Mouse (Mus musculus): ENCODE data around the gene Nkx1-2. TPM values are rescaled to one million over a fixed set of nuclear protein-coding genes. Genes with fewer than 3 reads are reported as not detected.

Gene Nkx1-2
- total RNA-seq, 2 experiments from 2014 or later = not detected

DNA sequence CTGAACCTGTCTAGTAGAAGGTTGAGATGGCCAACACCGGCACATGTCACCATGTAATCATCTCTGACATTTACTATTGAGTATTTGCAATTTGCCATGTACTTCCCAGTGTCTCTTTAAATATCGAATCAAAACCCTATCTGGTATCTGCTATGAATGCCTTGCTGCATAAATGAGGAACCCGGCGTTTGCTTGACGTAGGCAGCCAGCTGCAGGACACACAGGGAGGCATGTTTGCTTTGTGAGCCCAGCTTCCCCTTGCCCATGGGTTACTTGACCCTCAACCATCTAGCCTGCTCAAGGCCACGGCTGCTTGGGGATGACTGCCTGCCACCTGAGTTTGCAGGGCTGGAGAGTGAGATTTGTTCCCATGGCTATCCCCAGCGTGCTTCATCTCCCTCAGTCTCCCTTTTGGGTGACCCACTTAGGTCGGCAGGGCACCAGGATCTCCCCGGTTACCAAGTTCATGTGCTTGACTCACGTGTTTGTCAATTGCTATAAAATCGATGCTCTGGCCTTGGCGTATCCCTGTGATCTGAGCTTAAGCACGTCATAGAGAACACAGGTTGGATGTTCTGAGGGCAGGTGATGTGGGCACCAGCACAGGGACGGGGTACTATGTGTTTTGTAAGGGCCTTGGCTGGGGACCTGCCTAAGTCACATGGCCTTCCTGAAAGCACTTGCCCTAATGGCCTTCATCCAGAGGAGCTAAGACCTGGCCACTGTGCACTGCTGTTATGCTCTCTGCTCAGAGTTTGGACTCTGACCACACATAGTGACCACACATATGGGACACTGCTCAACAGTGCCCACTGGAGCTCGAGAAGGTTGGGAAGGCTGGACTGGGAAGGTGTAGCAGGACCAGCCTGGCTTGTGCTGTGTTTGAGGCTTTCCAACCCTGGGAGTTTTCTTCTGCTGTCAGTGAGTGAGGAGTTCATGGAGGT, 20.8 kb upstream of the Nkx1-2 start:
- no peak for TF ChIP-seq CTCF (IDR thresholded peaks at IDR 0.05)
- Histone ChIP-seq H3K4me3 (no peak overlapping the region), H3K27ac (no peak overlapping the region)
- no peak for DNase-seq (ENCODE audit: extremely low spot score in 1 of 2, low spot score in 2 of 2)
- intact Hi-C loops (cut with DNase I) = no loop called here

DNA sequence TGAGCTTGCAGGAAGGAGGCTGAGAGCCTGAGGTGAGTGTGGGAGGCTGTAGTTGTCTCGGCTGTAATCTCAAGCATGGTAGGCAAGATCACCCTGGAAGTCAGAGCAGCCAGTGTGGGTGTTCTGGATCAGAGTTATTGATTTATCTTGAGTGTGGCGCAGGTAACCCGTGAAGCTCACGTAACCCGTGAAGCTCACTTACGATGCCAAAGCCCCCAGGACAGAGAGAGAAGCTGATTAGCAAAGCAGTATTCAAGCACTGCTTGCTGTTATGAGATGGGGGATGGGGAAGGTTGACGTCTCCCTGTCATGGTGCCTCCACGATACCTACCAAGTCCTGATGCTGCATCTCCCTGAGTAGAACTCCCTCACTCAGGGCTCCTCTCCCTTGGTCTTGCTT, 20.1 kb upstream of the Nkx1-2 start:
- intact Hi-C loops (cut with DNase I) = no loop called here
- no peak overlapping the region for H3K27ac ChIP-seq

DNA sequence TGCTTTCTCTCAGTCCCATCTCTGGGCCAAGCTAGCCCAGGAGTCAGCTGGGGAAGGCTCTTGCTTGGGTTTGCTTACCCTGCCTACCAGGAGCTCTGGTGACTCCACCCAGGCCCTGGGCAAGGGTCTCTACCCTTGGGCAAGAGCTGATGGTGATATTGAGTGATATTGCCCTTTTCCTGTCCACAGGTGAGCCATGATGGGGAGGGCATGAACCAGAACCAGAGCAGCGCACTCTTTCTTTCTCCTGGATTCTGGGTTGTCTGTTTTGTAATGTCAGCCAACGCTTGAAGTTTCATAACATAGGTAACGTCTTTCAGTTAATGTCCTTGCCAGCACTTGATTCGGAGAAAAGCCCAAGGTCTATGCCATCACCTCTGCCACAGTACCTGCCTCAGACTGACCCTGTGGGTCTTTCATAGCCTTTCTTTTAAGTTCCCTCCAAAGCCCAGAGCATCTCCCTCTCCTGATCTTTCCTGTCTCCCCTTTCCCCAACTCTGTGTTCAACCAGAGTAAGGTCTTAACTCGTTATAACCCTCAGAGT, 17.7 kb upstream of the Nkx1-2 start:
- Histone ChIP-seq H3K4me3 (no peak overlapping the region), H3K27ac (no peak overlapping the region)

More for the DNA sequence above, 20.1 kb upstream of the Nkx1-2 start:
- H3K4me3 ChIP-seq = no peak overlapping the region
- DNase-seq (ENCODE audit: extremely low spot score in 1 of 2, low spot score in 2 of 2) = no peak
- no peak for TF ChIP-seq CTCF (IDR thresholded peaks at IDR 0.05)

GRCm38 (mm10) chr7:132616391-132616790, 17.0 kb upstream of the Nkx1-2 start:
- DNase-seq (ENCODE audit: extremely low spot score in 1 of 2, low spot score in 2 of 2) = no peak
- Histone ChIP-seq H3K27ac (no peak overlapping the region), H3K4me3 (no peak overlapping the region)
- no peak for TF ChIP-seq CTCF (IDR thresholded peaks at IDR 0.05)
- intact Hi-C loops (cut with DNase I) = no loop called here

More for the DNA sequence above, 17.7 kb upstream of the Nkx1-2 start:
- intact Hi-C loops (cut with DNase I) = no loop called here
- TF ChIP-seq CTCF (IDR thresholded peaks at IDR 0.05) = no peak
- no peak for DNase-seq (ENCODE audit: extremely low spot score in 1 of 2, low spot score in 2 of 2)

GRCm38 (mm10) chr7:132615346-132615745, 15.9 kb upstream of the Nkx1-2 start:
- intact Hi-C loops (cut with DNase I) = no loop called here

DNA sequence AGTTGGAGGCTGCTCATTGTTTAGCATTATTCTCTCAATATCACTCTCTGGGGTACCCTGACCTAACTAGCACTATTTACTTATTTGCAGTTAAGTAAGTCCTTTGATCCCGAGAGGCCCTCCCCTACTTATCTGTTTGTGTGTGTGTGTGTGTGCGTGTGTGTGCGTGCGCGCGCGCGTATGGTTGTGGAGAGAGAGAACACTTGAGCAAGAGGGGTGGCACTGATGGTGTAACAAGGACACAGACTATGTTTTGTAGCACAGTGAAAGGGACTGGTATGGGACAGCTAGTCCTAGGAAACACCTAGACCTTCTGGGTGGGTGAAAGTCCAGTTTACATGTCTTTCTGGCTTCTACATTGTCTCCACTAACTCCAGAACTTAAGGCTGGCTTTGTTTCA, 12.1 kb upstream of the Nkx1-2 start:
- intact Hi-C loops (cut with DNase I) = no loop called here
- no peak overlapping the region for H3K4me3 ChIP-seq
- no peak overlapping the region for H3K27ac ChIP-seq
- no peak for TF ChIP-seq CTCF (IDR thresholded peaks at IDR 0.05)
- no peak for DNase-seq (ENCODE audit: extremely low spot score in 1 of 2, low spot score in 2 of 2)

More at GRCm38 (mm10) chr7:132615346-132615745, 15.9 kb upstream of the Nkx1-2 start:
- no peak for TF ChIP-seq CTCF (IDR thresholded peaks at IDR 0.05)
- Histone ChIP-seq H3K27ac (no peak overlapping the region), H3K4me3 (no peak overlapping the region)
- no peak for DNase-seq (ENCODE audit: extremely low spot score in 1 of 2, low spot score in 2 of 2)

GRCm38 (mm10) chr7:132610468-132611318, 11.3 kb upstream of the Nkx1-2 start, which contains the start of gene Lhpp:
Gene Lhpp (plus strand): TSS chr7:132610638.
- H3K4me3 ChIP-seq = peak within 1 kb of the TSS; percentile 72
- TF ChIP-seq CTCF (IDR thresholded peaks at IDR 0.05) = no peak
- peak; percentile 77 to 78 for DNase-seq (ENCODE audit: extremely low spot score in 1 of 2, low spot score in 2 of 2)
- H3K27ac ChIP-seq = peak within 1 kb of the TSS; percentile 41
- intact Hi-C loops (cut with DNase I) = no loop called here

GRCm38 (mm10) chr7:132608316-132609020, 9.0 kb upstream of the Nkx1-2 start:
- Histone ChIP-seq H3K4me3 (no peak overlapping the region), H3K27ac (no peak overlapping the region)
- intact Hi-C loops (cut with DNase I) = no loop called here
- no peak for DNase-seq (ENCODE audit: extremely low spot score in 1 of 2, low spot score in 2 of 2)
- TF ChIP-seq CTCF (IDR thresholded peaks at IDR 0.05) = no peak

DNA sequence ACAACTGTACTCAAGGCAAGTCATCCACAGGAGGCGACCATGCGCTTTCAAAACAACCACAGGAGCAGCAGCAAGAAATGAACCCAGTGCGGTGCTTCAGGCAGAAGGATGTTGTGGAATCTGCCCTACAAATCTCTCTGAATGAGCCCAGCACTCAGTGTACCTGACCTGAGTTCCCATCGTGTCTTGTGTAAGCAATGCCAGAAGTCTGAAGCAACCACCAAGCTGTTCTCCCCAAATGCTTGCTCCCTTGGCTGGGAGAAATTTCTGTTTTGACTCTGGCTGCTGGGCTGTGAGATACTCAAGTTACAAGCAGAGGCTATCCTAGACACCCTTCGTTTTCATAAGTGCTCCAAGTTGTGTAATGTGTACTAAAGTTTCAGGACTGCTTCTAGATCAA, 6.3 kb upstream of the Nkx1-2 start:
- no peak for TF ChIP-seq CTCF (IDR thresholded peaks at IDR 0.05)
- no peak overlapping the region for H3K27ac ChIP-seq
- intact Hi-C loops (cut with DNase I) = no loop called here
- no peak for DNase-seq (ENCODE audit: extremely low spot score in 1 of 2, low spot score in 2 of 2)
- no peak overlapping the region for H3K4me3 ChIP-seq

DNA sequence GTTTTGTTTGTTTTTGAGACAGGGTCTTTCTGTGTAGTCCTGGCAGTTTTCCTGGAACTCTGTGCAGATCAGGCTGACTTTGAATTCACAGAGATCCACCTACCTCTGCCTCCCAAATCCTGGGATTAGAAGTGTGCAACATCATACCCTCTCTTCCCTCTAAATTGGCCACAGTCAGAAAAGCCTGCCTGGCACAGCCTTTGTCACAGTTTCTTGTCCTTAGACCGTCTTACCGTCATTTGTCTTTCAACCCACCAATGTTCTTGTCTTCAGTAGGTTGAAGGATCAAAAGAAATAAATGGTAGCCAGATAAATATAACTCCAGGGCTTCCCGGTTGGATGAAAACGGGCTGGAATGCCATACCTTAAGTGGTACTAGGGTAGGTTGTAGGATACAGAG, 5.3 kb upstream of the Nkx1-2 start:
- no peak overlapping the region for H3K4me3 ChIP-seq
- DNase-seq (ENCODE audit: extremely low spot score in 1 of 2, low spot score in 2 of 2) = no peak
- H3K27ac ChIP-seq = no peak overlapping the region
- no peak for TF ChIP-seq CTCF (IDR thresholded peaks at IDR 0.05)
- intact Hi-C loops (cut with DNase I) = no loop called here

- Histone ChIP-seq H3K4me3 (no peak overlapping the region), H3K27ac (no peak overlapping the region)
- DNase-seq (ENCODE audit: extremely low spot score in 1 of 2, low spot score in 2 of 2) = no peak
- intact Hi-C loops (cut with DNase I) = no loop called here
- TF ChIP-seq CTCF (IDR thresholded peaks at IDR 0.05) = no peak
These were observed 1.5 kb upstream of the Nkx1-2 start for GRCm38 (mm10) chr7:132600926-132601325.

All from left cerebral cortex, adult 2 months (tissue).